Mouse (Mus musculus): ENCODE data around the gene Pzp. TPM values are rescaled to one million over a fixed set of nuclear protein-coding genes. Genes with fewer than 3 reads are reported as not detected.

Gene Pzp
- total RNA-seq (2014; rRNA removed), result not detected in 2 replicates
- polyA plus RNA-seq (2015; fragmentation: Nextera tagmentation; extraction: Ambion mirVana), result not detected in 2 replicates

DNA sequence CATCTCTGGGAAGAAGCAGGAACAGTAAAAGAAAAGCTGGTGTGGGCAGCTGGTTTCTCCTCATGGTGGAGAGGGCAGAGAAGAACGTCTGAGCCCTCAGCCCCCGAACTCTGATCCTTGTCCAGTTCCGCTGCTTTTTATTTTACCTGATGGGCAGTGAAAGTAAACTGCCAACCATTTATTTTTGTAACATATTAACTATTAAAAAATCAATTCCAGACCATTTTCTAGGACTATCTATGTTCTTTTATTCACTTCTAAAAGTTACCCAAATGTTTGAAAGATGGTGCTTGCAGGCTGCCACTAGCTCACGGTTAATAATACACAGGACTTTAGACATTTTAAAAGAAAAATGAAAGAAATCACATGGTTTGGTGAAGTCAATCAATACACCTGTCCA is at the start of gene Pzp:
Gene Pzp, minus strand, starts transcription at position 120 of the 400 bp plus-strand sequence.
- Histone ChIP-seq H3K4me2 (ENCODE audit: low read depth) (no peak within 1 kb of the TSS), H3K4me3 (ENCODE audit: low read depth, low read length) (no peak within 1 kb of the TSS), H3K36me3 (ENCODE audit: insufficient read depth) (no peaks in the 10 kb centered on the region), H3K9me3 (ENCODE audit: low read length) (no peaks in the 10 kb centered on the region), H3K9ac (no peak within 1 kb of the TSS), H3K27me3 (ENCODE audit: insufficient read depth, low read length) (no peaks in the 10 kb centered on the region), H3K4me1 (ENCODE audit: insufficient read depth) (no peaks in the 10 kb centered on the region), H3K27ac (ENCODE audit: low read depth, low read length) (no peak within 1 kb of the TSS)
- no peak for ATAC-seq
- 93% methylated on average over 4 of the region's 4 CpGs for WGBS
- TF ChIP-seq CTCF (IDR thresholded peaks at IDR 0.05; ENCODE audit: low read depth), result no peak
- no peak for DNase-seq

- Histone ChIP-seq H3K36me3 (ENCODE audit: insufficient read depth) (no peaks in the 10 kb centered on the region), H3K27ac (ENCODE audit: low read depth, low read length) (no peak overlapping the region), H3K9me3 (ENCODE audit: low read length) (no peaks in the 10 kb centered on the region), H3K9ac (no peak overlapping the region), H3K4me3 (ENCODE audit: low read depth, low read length) (no peak overlapping the region), H3K27me3 (ENCODE audit: insufficient read depth, low read length) (no peaks in the 10 kb centered on the region), H3K4me2 (ENCODE audit: low read depth) (no peak overlapping the region), H3K4me1 (ENCODE audit: insufficient read depth) (no peaks in the 10 kb centered on the region)
- TF ChIP-seq CTCF (IDR thresholded peaks at IDR 0.05; ENCODE audit: low read depth), result no peak
- WGBS, result 94% methylated on average over 11 of the region's 11 CpGs
- DNase-seq (no peak), ATAC-seq (no peak)
Observed at GRCm38 (mm10) chr6:128566589-128566988, 40.1 kb upstream of the Pzp start.

GRCm38 (mm10) chr6:128554049-128554448 is 27.5 kb upstream of the Pzp start:
- ATAC-seq (no peak), DNase-seq (no peak)
- H3K27ac ChIP-seq (ENCODE audit: low read depth, low read length), result no peak overlapping the region
- H3K9ac ChIP-seq, result no peak overlapping the region
- H3K4me2 ChIP-seq (ENCODE audit: low read depth), result no peak overlapping the region
- TF ChIP-seq CTCF (IDR thresholded peaks at IDR 0.05; ENCODE audit: low read depth), result no peak
- no peak overlapping the region for H3K4me3 ChIP-seq (ENCODE audit: low read depth, low read length)
- 90% methylated on average over 7 of the region's 7 CpGs for WGBS
- H3K36me3 ChIP-seq (ENCODE audit: insufficient read depth), result no peaks in the 10 kb centered on the region
- H3K9me3 ChIP-seq (ENCODE audit: low read length), result no peaks in the 10 kb centered on the region
- no peaks in the 10 kb centered on the region for H3K4me1 ChIP-seq (ENCODE audit: insufficient read depth)
- no peaks in the 10 kb centered on the region for H3K27me3 ChIP-seq (ENCODE audit: insufficient read depth, low read length)

- H3K27ac ChIP-seq (ENCODE audit: low read depth, low read length), result no peak overlapping the region
- no peaks in the 10 kb centered on the region for H3K4me1 ChIP-seq (ENCODE audit: insufficient read depth)
- no peak for TF ChIP-seq CTCF (IDR thresholded peaks at IDR 0.05; ENCODE audit: low read depth)
- H3K9me3 ChIP-seq (ENCODE audit: low read length), result no peaks in the 10 kb centered on the region
- 85% methylated on average over 15 of the region's 15 CpGs for WGBS
- no peak overlapping the region for H3K4me2 ChIP-seq (ENCODE audit: low read depth)
- H3K4me3 ChIP-seq (ENCODE audit: low read depth, low read length), result no peak overlapping the region
- no peaks in the 10 kb centered on the region for H3K36me3 ChIP-seq (ENCODE audit: insufficient read depth)
- no peak overlapping the region for H3K9ac ChIP-seq
- no peak for DNase-seq
- ATAC-seq, result no peak
- H3K27me3 ChIP-seq (ENCODE audit: insufficient read depth, low read length), result no peaks in the 10 kb centered on the region
Observed at GRCm38 (mm10) chr6:128549463-128550452, 23.2 kb upstream of the Pzp start.

DNA sequence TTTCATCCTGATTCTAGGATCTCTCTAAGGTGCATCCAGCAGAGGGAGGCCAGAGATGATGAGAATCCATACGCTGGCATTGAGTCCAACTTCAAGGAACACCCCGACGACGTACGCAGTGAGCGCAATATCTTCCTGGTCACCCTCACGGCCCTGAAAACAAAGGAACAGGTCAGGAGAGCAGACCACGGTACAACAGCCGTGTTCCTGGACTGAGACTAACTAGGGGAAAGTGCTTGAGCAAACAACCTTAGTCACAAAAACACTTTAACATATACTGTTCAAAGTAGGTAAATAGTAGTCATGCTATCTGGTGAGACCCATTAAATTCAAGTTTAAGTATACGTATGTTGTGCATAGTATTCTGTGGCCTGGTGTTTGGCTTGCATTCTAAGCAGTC is 22.0 kb upstream of the Pzp start:
- WGBS, result 90% methylated on average over 10 of the region's 10 CpGs
- Histone ChIP-seq H3K4me1 (ENCODE audit: insufficient read depth) (no peaks in the 10 kb centered on the region), H3K27ac (ENCODE audit: low read depth, low read length) (no peak overlapping the region), H3K36me3 (ENCODE audit: insufficient read depth) (no peaks in the 10 kb centered on the region), H3K4me2 (ENCODE audit: low read depth) (no peak overlapping the region), H3K9me3 (ENCODE audit: low read length) (no peaks in the 10 kb centered on the region), H3K9ac (no peak overlapping the region), H3K27me3 (ENCODE audit: insufficient read depth, low read length) (no peaks in the 10 kb centered on the region), H3K4me3 (ENCODE audit: low read depth, low read length) (no peak overlapping the region)
- TF ChIP-seq CTCF (IDR thresholded peaks at IDR 0.05; ENCODE audit: low read depth), result no peak
- ATAC-seq (no peak), DNase-seq (no peak)

DNA sequence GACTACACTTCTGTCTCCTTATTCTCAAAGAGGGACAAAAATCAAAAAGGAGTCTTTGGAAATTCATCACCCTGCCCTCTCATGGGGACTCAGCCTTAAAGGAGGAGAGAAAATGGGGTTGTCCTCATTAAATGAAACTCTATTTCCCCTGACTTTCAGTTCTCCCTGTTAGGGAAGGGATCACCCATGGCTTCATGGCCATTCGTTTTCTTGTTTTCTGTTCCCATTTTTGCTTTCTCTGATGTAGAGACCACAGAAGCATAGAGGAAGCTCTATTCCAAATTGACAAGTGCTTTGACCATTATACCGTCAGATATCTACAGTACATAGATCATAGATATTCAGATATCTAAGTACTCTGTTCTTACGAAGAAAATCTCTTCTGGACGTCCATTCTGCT is 18.9 kb upstream of the Pzp start:
- H3K4me1 ChIP-seq (ENCODE audit: insufficient read depth), result no peaks in the 10 kb centered on the region
- no peaks in the 10 kb centered on the region for H3K36me3 ChIP-seq (ENCODE audit: insufficient read depth)
- no peak overlapping the region for H3K4me2 ChIP-seq (ENCODE audit: low read depth)
- no peaks in the 10 kb centered on the region for H3K27me3 ChIP-seq (ENCODE audit: insufficient read depth, low read length)
- DNase-seq, result no peak
- no peaks in the 10 kb centered on the region for H3K9me3 ChIP-seq (ENCODE audit: low read length)
- no peak overlapping the region for H3K4me3 ChIP-seq (ENCODE audit: low read depth, low read length)
- H3K9ac ChIP-seq, result no peak overlapping the region
- TF ChIP-seq CTCF (IDR thresholded peaks at IDR 0.05; ENCODE audit: low read depth), result no peak
- ATAC-seq, result no peak
- WGBS, result 88% methylated on average over 4 of the region's 4 CpGs
- no peak overlapping the region for H3K27ac ChIP-seq (ENCODE audit: low read depth, low read length)

DNA sequence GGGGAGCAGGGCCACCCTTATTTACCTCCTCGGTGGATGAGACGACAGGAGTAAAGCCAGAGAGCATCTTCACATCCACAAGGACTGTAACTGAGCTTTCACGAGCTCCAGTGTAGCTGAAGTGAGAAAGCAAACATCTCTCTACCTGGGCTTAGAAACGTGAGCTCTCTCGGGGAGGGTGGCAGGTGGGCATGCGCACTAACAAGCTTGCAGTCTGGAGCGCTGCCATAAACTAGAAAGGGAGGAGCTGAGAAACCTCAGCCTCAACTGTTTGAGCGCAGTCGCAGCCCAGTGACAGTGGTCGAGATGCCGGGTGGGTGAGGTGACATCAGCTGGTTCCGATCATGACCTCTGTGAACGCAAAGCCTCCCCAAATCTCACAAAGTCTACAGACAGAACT is 16.7 kb upstream of the Pzp start:
- no peak overlapping the region for H3K27ac ChIP-seq (ENCODE audit: low read depth, low read length)
- no peaks in the 10 kb centered on the region for H3K27me3 ChIP-seq (ENCODE audit: insufficient read depth, low read length)
- ATAC-seq (no peak), DNase-seq (no peak)
- H3K4me3 ChIP-seq (ENCODE audit: low read depth, low read length), result no peak overlapping the region
- H3K9me3 ChIP-seq (ENCODE audit: low read length), result no peaks in the 10 kb centered on the region
- H3K9ac ChIP-seq, result no peak overlapping the region
- no peaks in the 10 kb centered on the region for H3K4me1 ChIP-seq (ENCODE audit: insufficient read depth)
- no peaks in the 10 kb centered on the region for H3K36me3 ChIP-seq (ENCODE audit: insufficient read depth)
- WGBS, result 84% methylated on average over 13 of the region's 13 CpGs
- H3K4me2 ChIP-seq (ENCODE audit: low read depth), result no peak overlapping the region
- TF ChIP-seq CTCF (IDR thresholded peaks at IDR 0.05; ENCODE audit: low read depth), result no peak

Data from forebrain, postnatal 0 days (tissue).